Mouse (Mus musculus): Measurements from ENCODE around the gene Olfr1351. TPM values are rescaled to one million over a fixed set of nuclear protein-coding genes. Genes with fewer than 3 reads are reported as not detected.
"Not testable (repeated sequence)": the region's sequence is repeated elsewhere in the genome, so short reads cannot be mapped to it uniquely, and the experiment has no call there.

Gene Olfr1351
- total RNA-seq (2014; fragmentation: Nextera tagmentation) (not detected in 2 replicates), total RNA-seq (2017) (not detected in 2 replicates)

DNA sequence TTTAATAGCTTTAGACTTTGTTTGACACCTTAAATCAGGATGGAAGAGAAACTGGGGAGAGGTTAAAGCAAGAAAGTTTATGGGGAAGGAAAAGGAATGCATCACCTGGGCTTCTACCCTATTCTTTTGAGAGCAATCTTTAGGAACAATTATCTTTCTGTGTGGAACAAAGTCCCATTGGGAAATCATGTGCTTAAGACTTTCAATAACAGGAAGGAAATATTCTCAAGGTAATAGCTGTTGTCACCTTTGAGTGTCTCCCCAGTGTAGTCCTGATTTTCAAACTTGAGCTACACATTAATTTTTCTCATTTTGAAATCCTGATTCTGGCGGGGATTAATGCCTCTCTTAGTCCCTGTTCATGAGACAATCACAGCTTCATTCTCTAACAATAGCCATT is at the start of gene Olfr1351:
Olfr1351 (plus strand) TSS at position 301 of the 400 bp plus-strand sequence.
- no peak for ATAC-seq (replicated peaks; ENCODE audit: poor library complexity, severe bottlenecking)

- not testable (repeated sequence) for ATAC-seq (replicated peaks; ENCODE audit: poor library complexity, severe bottlenecking)
These were observed 49.3 kb upstream of the Olfr1351 start, which contains the start of gene Olfr1353 for GRCm38 (mm10) chr10:78963009-78963408. Gene Olfr1353, plus strand, starts transcription at chr10:78963309.

DNA sequence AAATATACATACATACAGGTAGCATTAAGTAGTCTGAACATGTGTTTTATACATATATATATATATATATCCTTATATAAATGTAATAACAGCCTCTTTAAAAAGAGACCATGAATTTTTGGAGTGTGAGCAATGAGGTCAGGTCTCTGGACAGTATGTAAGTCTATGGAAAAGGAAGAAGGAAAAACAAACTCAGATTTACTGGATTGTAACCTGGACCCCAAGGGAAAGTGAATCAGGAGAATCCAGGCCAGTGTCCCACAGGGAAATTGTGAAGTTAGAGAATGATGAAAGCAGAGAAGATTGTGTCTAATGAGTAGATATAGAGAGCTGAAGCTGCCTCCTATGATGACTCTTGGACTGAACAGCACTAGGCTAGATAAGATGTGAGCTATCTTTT is 31.5 kb upstream of the Olfr1351 start, which contains the start of gene Olfr1352:
Olfr1352 (plus strand) TSS at position 301 of the 400 bp plus-strand sequence.
- ATAC-seq (replicated peaks; ENCODE audit: poor library complexity, severe bottlenecking): no peak

DNA sequence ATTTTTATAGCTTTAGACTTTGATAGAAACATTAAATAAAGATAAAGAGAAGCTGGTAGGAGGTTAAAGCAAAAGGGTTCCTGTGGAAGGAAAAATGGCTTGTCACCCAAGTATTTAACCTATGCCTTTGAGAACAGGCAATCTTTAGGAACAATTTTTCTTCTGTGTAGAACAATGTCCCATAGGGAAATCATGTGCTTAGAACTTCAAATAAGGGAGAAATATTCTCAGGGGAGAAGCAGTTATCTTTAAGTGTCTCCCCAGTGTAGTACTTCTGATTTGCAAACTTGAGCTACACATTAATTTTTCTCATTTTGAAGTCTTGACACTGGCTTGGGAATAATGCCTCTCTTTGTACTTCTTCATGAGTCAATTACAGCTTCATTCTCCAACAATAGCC is 16.2 kb downstream of the Olfr1351 start, which contains the start of gene Olfr57:
Olfr57 (plus strand) TSS at position 301 of the 400 bp plus-strand sequence.
- no peak for ATAC-seq (replicated peaks; ENCODE audit: poor library complexity, severe bottlenecking)

GRCm38 (mm10) chr10:79042457-79042856 is 30.2 kb downstream of the Olfr1351 start:
- not testable (repeated sequence) for ATAC-seq (replicated peaks; ENCODE audit: poor library complexity, severe bottlenecking)

DNA sequence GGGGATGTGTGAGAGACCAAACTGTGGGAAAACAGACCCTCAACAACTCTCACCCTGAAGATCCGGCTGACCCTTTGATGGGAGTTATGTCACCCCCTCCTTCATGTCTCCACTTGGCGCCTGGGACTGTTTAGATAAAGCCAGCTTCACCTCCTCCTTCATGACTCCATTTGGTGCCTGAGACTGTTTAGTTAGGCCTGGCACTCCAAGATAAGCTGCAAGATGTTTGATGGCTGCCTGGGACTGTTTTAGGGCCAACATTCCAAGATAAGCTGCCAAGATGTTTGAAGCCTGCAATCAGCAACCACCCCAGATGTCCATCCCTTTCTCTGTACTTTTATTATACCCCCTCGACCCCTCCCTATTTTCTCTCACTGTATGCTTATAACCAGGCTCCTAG is 45.1 kb downstream of the Olfr1351 start:
- ATAC-seq (replicated peaks; ENCODE audit: poor library complexity, severe bottlenecking): not testable (repeated sequence)

Other genes starting within 250 kb of the Olfr1351 start
- gene Slc1a6, start 232.0 kb upstream of the Olfr1351 start, total RNA-seq (2014; fragmentation: Nextera tagmentation): not detected in 2 replicates
- not detected in 2 replicates for gene Slc1a6, start 232.0 kb upstream of the Olfr1351 start, total RNA-seq (2017)
- gene Olfr1356, start 160.3 kb upstream of the Olfr1351 start, total RNA-seq (2014; fragmentation: Nextera tagmentation): not detected in 2 replicates
- not detected in 2 replicates for gene Olfr1356, start 160.3 kb upstream of the Olfr1351 start, total RNA-seq (2017)
- not detected in 2 replicates for gene Olfr1355, start 136.9 kb upstream of the Olfr1351 start, total RNA-seq (2014; fragmentation: Nextera tagmentation)
- gene Olfr1355, start 136.9 kb upstream of the Olfr1351 start, total RNA-seq (2017): not detected in 2 replicates
- not detected in 2 replicates for gene Olfr1354, start 99.3 kb upstream of the Olfr1351 start, total RNA-seq (2014; fragmentation: Nextera tagmentation)
- not detected in 2 replicates for gene Olfr1354, start 99.3 kb upstream of the Olfr1351 start, total RNA-seq (2017)
- gene Olfr8, start 61.8 kb upstream of the Olfr1351 start, total RNA-seq (2014; fragmentation: Nextera tagmentation): not detected in 2 replicates
- not detected in 2 replicates for gene Olfr8, start 61.8 kb upstream of the Olfr1351 start, total RNA-seq (2017)
- not detected in 2 replicates for gene Olfr1353, start 49.2 kb upstream of the Olfr1351 start, total RNA-seq (2014; fragmentation: Nextera tagmentation)
- not detected in 2 replicates for gene Olfr1353, start 49.2 kb upstream of the Olfr1351 start, total RNA-seq (2017)
- not detected in 2 replicates for gene Olfr1352, start 31.4 kb upstream of the Olfr1351 start, total RNA-seq (2014; fragmentation: Nextera tagmentation)
- gene Olfr1352, start 31.4 kb upstream of the Olfr1351 start, total RNA-seq (2017): not detected in 2 replicates
- not detected in 2 replicates for gene Olfr57, start 16.3 kb downstream of the Olfr1351 start, total RNA-seq (2014; fragmentation: Nextera tagmentation)
- gene Olfr57, start 16.3 kb downstream of the Olfr1351 start, total RNA-seq (2017): not detected in 2 replicates
- gene 2610008E11Rik, start 85.1 kb downstream of the Olfr1351 start, total RNA-seq (2014; fragmentation: Nextera tagmentation): 14.4 and 18.0 TPM in 2 replicates
- 13.9 and 18.0 TPM in 2 replicates for gene 2610008E11Rik, start 85.1 kb downstream of the Olfr1351 start, total RNA-seq (2017)
- gene Vmn2r80, start 136.3 kb downstream of the Olfr1351 start, total RNA-seq (2014; fragmentation: Nextera tagmentation): not detected in 2 replicates
- gene Vmn2r80, start 136.3 kb downstream of the Olfr1351 start, total RNA-seq (2017): not detected in 2 replicates
- gene Vmn2r81, start 235.2 kb downstream of the Olfr1351 start, total RNA-seq (2014; fragmentation: Nextera tagmentation): not detected in 2 replicates
- gene Vmn2r81, start 235.2 kb downstream of the Olfr1351 start, total RNA-seq (2017): not detected in 2 replicates

Data from granulocyte monocyte progenitor cell, adult 5-6 weeks (primary cell).